Mouse (Mus musculus) bone marrow macrophage, adult 2 months (primary cell): ENCODE results near the gene H2afj. TPM values are rescaled to one million over a fixed set of nuclear protein-coding genes. Genes with fewer than 3 reads are reported as not detected.

Experiments
- H3K27ac ChIP-seq: 2 replicates; pipeline ENCODE4 v1.5.1; 2012; ENCODE audit warnings: low read depth, low read length; ENCODE audit not compliant: insufficient read depth
- H3K4me1 ChIP-seq: 2 replicates; pipeline ENCODE4 v1.6.1; 2012; ENCODE audit warnings: low read length; ENCODE audit not compliant: control insufficient read depth, insufficient read depth
- H3K4me3 ChIP-seq: 2 replicates; pipeline ENCODE4 v1.5.1; 2012; ENCODE audit warnings: mild to moderate bottlenecking, low read length, moderate library complexity; ENCODE audit not compliant: insufficient read depth
- CTCF ChIP-seq: IDR thresholded peaks from 2 replicates; pipeline ENCODE4 v1.5.1; 2012; ENCODE audit warnings: low read depth, mild to moderate bottlenecking, low read length, moderate library complexity
- POLR2A ChIP-seq: IDR thresholded peaks from 2 replicates; pipeline ENCODE4 v1.6.1; 2012; ENCODE audit warnings: mild to moderate bottlenecking, low read depth, low read length, borderline replicate concordance
- polyA plus RNA-seq: library from polyadenylated mRNA; stranded (reverse); fragments of >200 nt; gene quantifications from 2 replicates; pipeline ENCODE4 v1.2.4, GENCODE M21; 2012; ENCODE audit not compliant: missing spikeins, insufficient read depth, insufficient read length

The H2afj gene
- polyA plus RNA-seq, 1 experiment = 58.1 TPM

GRCm38 (mm10) chr6:136855183-136855582, 47.1 kb downstream of the H2afj start:
- H3K4me1 ChIP-seq = peaks cover 9% of the 10 kb centered on the region
- H3K4me3 ChIP-seq = no peak overlapping the region
- H3K27ac ChIP-seq = no peak overlapping the region
- no peak for TF ChIP-seq POLR2A
- no peak for TF ChIP-seq CTCF

- Histone ChIP-seq H3K27ac (no peak overlapping the region), H3K4me1 (peaks cover 10% of the 10 kb centered on the region), H3K4me3 (no peak overlapping the region)
- TF ChIP-seq CTCF (no peak), POLR2A (no peak)
Measured at GRCm38 (mm10) chr6:136856071-136856636, 48.1 kb downstream of the H2afj start.

GRCm38 (mm10) chr6:136857186-136857872, 49.3 kb downstream of the H2afj start, which contains the start of gene Art4:
Art4 (minus strand) TSS chr6:136857733.
- no peak within 1 kb of the TSS for H3K27ac ChIP-seq
- no peak for TF ChIP-seq POLR2A
- no peak for TF ChIP-seq CTCF
- no peak within 1 kb of the TSS for H3K4me3 ChIP-seq
- H3K4me1 ChIP-seq = peaks cover 11% of the 10 kb centered on the region

- Histone ChIP-seq H3K4me1 (peaks cover 11% of the 10 kb centered on the region), H3K4me3 (no peak overlapping the region), H3K27ac (no peak overlapping the region)
- TF ChIP-seq CTCF = no peak
- no peak for TF ChIP-seq POLR2A
Measured at GRCm38 (mm10) chr6:136857873-136858260, 49.8 kb downstream of the H2afj start.

GRCm38 (mm10) chr6:136858420-136858819, 50.4 kb downstream of the H2afj start:
- Histone ChIP-seq H3K27ac (no peak overlapping the region), H3K4me1 (peaks cover 11% of the 10 kb centered on the region), H3K4me3 (no peak overlapping the region)
- TF ChIP-seq POLR2A = no peak
- no peak for TF ChIP-seq CTCF

Other genes starting within 250 kb of the H2afj start
- gene Plbd1, start 146.3 kb upstream of the H2afj start, polyA plus RNA-seq = 28.1 and 31.0 TPM in 2 replicates
- not detected in 2 replicates for gene Gucy2c, start 26.5 kb upstream of the H2afj start, polyA plus RNA-seq
- gene Hist4h4, start 3.8 kb upstream of the H2afj start, polyA plus RNA-seq = 0.51 and 0.56 TPM in 2 replicates
- gene BC049715, start 19.4 kb downstream of the H2afj start, polyA plus RNA-seq = 4.4 and 5.1 TPM in 2 replicates
- gene Wbp11, start 20.0 kb downstream of the H2afj start, polyA plus RNA-seq = 69.8 and 76.4 TPM in 2 replicates
- gene Smco3, start 27.2 kb downstream of the H2afj start, polyA plus RNA-seq = 0.57 and 0.74 TPM in 2 replicates
- not detected in 2 replicates for gene Art4, start 49.5 kb downstream of the H2afj start, polyA plus RNA-seq
- gene Mgp, start 67.6 kb downstream of the H2afj start, polyA plus RNA-seq = 2.7 and 4.0 TPM in 2 replicates
- not detected in 2 replicates for gene Erp27, start 113.9 kb downstream of the H2afj start, polyA plus RNA-seq
- 1.1 and 2.4 TPM in 2 replicates for gene Pde6h, start 115.6 kb downstream of the H2afj start, polyA plus RNA-seq
- 1,210 and 1,280 TPM in 2 replicates for gene Arhgdib, start 133.7 kb downstream of the H2afj start, polyA plus RNA-seq